Mouse (Mus musculus): ENCODE data around the gene Phf5a. TPM values are rescaled to one million over a fixed set of nuclear protein-coding genes. Genes with fewer than 3 reads are reported as not detected.
A peak's percentile ranks its signal among the peaks of the same experiment; 100 is the strongest.

Phf5a gene
- polyA plus RNA-seq, 1 experiment from 2014 or later = 129 TPM

DNA sequence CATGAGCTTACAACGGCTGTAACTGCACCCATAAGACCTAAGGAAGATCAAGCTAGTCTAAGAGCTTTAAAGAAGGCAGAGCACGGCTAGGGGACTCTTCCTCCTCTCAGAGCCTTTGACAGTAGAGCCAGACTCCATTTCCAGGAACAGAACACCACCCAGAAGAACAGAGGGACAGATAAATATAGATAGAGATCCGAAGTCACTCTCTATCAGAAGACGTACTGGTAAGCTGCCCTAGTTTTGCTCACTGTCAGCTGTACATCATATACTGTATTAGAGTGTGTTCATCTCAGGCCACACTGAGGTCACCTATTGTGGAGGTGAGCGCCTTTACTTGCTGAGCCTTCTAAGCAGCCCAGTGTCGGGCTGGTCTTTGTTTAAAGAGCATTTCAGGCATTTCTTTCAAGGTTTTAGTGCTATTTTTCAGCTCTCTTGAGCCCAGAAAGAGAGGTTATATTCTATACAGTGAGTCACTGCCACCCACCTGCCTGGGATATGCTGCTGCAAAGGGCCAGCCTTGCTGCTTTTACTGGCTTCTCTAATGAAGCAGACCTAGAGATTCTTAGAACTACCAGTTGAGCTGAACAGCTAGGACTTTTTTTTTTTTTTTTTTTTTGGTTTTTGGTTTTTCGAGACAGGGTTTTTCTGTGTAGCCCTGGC lies 19.6 kb upstream of the Phf5a start:
- no peak overlapping the region for H3K27ac ChIP-seq (ENCODE audit: low read depth, low read length)
- H3K4me1 ChIP-seq (ENCODE audit: control insufficient read depth, insufficient read depth, low read length) = no peaks in the 10 kb centered on the region
- H3K4me2 ChIP-seq (ENCODE audit: low read depth, low read length) = no peak overlapping the region
- H3K27me3 ChIP-seq (ENCODE audit: control insufficient read depth, insufficient read depth, low read length) = no peaks in the 10 kb centered on the region
- no peak for ATAC-seq (ENCODE audit: low read depth)
- H3K9me3 ChIP-seq (ENCODE audit: control insufficient read depth, low read length) = no peaks in the 10 kb centered on the region
- H3K36me3 ChIP-seq (ENCODE audit: control insufficient read depth, insufficient read depth, low read length) = peaks cover 19% of the 10 kb centered on the region
- no peak overlapping the region for H3K9ac ChIP-seq (replicated peaks; ENCODE audit: low read depth, low read length)
- no peak overlapping the region for H3K4me3 ChIP-seq (ENCODE audit: low read depth, low read length)
- 94% methylated on average over 7 of the region's 7 CpGs for WGBS

GRCm38 (mm10) chr15:81889175-81889574 lies 17.5 kb upstream of the Phf5a start:
- H3K27ac ChIP-seq (ENCODE audit: low read depth, low read length) = no peak overlapping the region
- H3K4me2 ChIP-seq (ENCODE audit: low read depth, low read length) = no peak overlapping the region
- no peak overlapping the region for H3K4me3 ChIP-seq (ENCODE audit: low read depth, low read length)
- H3K36me3 ChIP-seq (ENCODE audit: control insufficient read depth, insufficient read depth, low read length) = peaks cover 12% of the 10 kb centered on the region; the same call in 1 of the 2 replicates
- H3K27me3 ChIP-seq (ENCODE audit: control insufficient read depth, insufficient read depth, low read length) = no peaks in the 10 kb centered on the region
- ATAC-seq (ENCODE audit: low read depth) = no peak
- no peak overlapping the region for H3K9ac ChIP-seq (replicated peaks; ENCODE audit: low read depth, low read length)
- whole genome bisulfite sequencing = 97% methylated on average over 7 of the region's 7 CpGs
- H3K4me1 ChIP-seq (ENCODE audit: control insufficient read depth, insufficient read depth, low read length) = no peaks in the 10 kb centered on the region
- no peaks in the 10 kb centered on the region for H3K9me3 ChIP-seq (ENCODE audit: control insufficient read depth, low read length)

- WGBS = 96% methylated on average over 6 of the region's 6 CpGs
- Histone ChIP-seq H3K4me1 (ENCODE audit: control insufficient read depth, insufficient read depth, low read length) (no peaks in the 10 kb centered on the region), H3K9me3 (ENCODE audit: control insufficient read depth, low read length) (no peaks in the 10 kb centered on the region), H3K36me3 (ENCODE audit: control insufficient read depth, insufficient read depth, low read length) (peaks cover 12% of the 10 kb centered on the region; the same call in 1 of the 2 replicates), H3K9ac (replicated peaks; ENCODE audit: low read depth, low read length) (no peak overlapping the region), H3K27ac (ENCODE audit: low read depth, low read length) (no peak overlapping the region), H3K27me3 (ENCODE audit: control insufficient read depth, insufficient read depth, low read length) (no peaks in the 10 kb centered on the region), H3K4me3 (ENCODE audit: low read depth, low read length) (no peak overlapping the region), H3K4me2 (ENCODE audit: low read depth, low read length) (no peak overlapping the region)
- no peak for ATAC-seq (ENCODE audit: low read depth)
These were observed 15.3 kb upstream of the Phf5a start for GRCm38 (mm10) chr15:81886795-81887550.

GRCm38 (mm10) chr15:81885418-81885934 lies 13.8 kb upstream of the Phf5a start:
- Histone ChIP-seq H3K4me1 (ENCODE audit: control insufficient read depth, insufficient read depth, low read length) (peaks cover 3% of the 10 kb centered on the region; the same call in 1 of the 2 replicates), H3K27me3 (ENCODE audit: control insufficient read depth, insufficient read depth, low read length) (no peaks in the 10 kb centered on the region), H3K4me3 (ENCODE audit: low read depth, low read length) (no peak overlapping the region), H3K27ac (ENCODE audit: low read depth, low read length) (no peak overlapping the region), H3K36me3 (ENCODE audit: control insufficient read depth, insufficient read depth, low read length) (peaks cover 12% of the 10 kb centered on the region; the same call in 1 of the 2 replicates), H3K9me3 (ENCODE audit: control insufficient read depth, low read length) (no peaks in the 10 kb centered on the region), H3K9ac (replicated peaks; ENCODE audit: low read depth, low read length) (no peak overlapping the region), H3K4me2 (ENCODE audit: low read depth, low read length) (no peak overlapping the region)
- ATAC-seq (ENCODE audit: low read depth) = no peak
- 58% methylated on average over 3 of the region's 3 CpGs for WGBS

DNA sequence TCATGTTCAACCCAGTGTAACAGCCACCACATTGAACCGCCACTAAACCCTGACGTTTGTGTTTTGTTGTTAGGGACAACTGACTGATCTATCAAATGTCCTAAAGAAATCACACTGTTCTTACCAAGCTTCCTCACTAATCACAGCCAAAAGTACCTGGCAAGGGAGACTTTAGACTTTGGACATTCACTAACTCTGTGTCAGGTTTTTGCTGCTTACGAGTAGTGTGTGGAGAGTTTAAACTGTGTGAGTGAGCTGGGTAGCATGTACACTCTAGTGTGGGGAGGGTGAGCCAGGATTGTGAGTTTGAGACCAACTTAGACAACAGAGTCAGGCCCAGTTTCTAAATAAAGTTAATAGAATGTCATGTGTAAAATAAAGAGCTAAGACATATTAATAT lies 10.6 kb upstream of the Phf5a start:
- Histone ChIP-seq H3K4me2 (ENCODE audit: low read depth, low read length) (no peak overlapping the region), H3K9ac (replicated peaks; ENCODE audit: low read depth, low read length) (no peak overlapping the region), H3K9me3 (ENCODE audit: control insufficient read depth, low read length) (no peaks in the 10 kb centered on the region), H3K4me3 (ENCODE audit: low read depth, low read length) (no peak overlapping the region), H3K36me3 (ENCODE audit: control insufficient read depth, insufficient read depth, low read length) (no peaks in the 10 kb centered on the region), H3K27ac (ENCODE audit: low read depth, low read length) (no peak overlapping the region), H3K4me1 (ENCODE audit: control insufficient read depth, insufficient read depth, low read length) (peaks cover 16% of the 10 kb centered on the region; the same call in 1 of the 2 replicates), H3K27me3 (ENCODE audit: control insufficient read depth, insufficient read depth, low read length) (no peaks in the 10 kb centered on the region)
- WGBS = 92% methylated on average over 3 of the region's 3 CpGs
- ATAC-seq (ENCODE audit: low read depth) = no peak

- Histone ChIP-seq H3K9me3 (ENCODE audit: control insufficient read depth, low read length) (no peaks in the 10 kb centered on the region), H3K36me3 (ENCODE audit: control insufficient read depth, insufficient read depth, low read length) (no peaks in the 10 kb centered on the region), H3K4me3 (ENCODE audit: low read depth, low read length) (no peak overlapping the region), H3K27me3 (ENCODE audit: control insufficient read depth, insufficient read depth, low read length) (no peaks in the 10 kb centered on the region), H3K4me2 (ENCODE audit: low read depth, low read length) (peak overlapping the region; percentile 26), H3K27ac (ENCODE audit: low read depth, low read length) (peak overlapping the region; percentile 89), H3K9ac (replicated peaks; ENCODE audit: low read depth, low read length) (no peak overlapping the region; the same call in 1 of the 2 replicates), H3K4me1 (ENCODE audit: control insufficient read depth, insufficient read depth, low read length) (peaks cover 16% of the 10 kb centered on the region; the same call in 1 of the 2 replicates)
- WGBS = 31% methylated on average over 5 of the region's 5 CpGs
- peak; percentile 93 for ATAC-seq (ENCODE audit: low read depth)
These were observed 8.1 kb upstream of the Phf5a start for GRCm38 (mm10) chr15:81879531-81880401.

DNA sequence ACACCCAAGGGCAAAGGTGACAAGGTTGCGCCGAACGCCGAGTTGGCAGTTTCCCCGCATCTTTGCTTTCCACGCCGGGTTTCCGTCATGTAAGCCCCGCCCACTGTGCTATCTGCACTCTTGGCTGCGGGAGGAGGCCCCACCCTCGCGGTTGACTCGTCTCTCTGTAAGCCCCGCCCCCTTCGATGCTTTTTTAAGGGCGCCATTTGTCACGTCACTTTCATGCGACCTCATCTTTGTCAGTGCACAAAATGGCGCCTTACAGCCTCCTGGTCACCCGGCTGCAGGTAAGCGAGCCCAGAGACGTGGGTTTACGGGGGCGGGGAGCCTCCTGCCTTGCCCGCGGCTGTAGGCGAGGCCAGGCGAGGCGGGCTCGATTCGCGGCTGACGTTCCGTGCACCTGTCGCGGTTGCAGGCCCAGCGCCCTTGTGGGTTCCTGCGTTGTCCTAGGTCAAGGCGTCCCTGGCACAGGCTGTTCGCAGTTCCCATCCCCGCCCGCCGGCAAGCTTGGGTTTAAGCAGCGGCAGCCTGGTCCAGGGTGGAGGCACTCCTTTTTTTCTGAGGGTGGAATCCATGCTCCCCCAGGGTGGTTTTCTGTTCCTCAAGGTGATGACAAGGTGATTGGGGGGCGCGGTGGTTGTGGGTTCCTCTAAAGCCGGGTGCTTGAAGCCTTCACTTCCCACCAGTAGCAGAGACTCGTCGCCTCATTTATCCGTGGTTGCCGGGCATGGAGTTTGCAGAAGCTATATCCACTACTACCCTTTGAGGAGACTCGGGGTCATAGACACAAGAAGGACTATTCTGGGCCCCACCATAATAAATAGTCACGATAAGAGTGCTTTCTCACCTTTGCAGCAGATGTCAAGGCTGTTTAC lies 788 bp upstream of the Phf5a start, which contains the start of gene Aco2:
Aco2 (plus strand) TSS at position 48 of the 875 bp plus-strand sequence.
- H3K36me3 ChIP-seq (ENCODE audit: control insufficient read depth, insufficient read depth, low read length) = peaks cover 20% of the 10 kb centered on the region
- peaks cover 16% of the 10 kb centered on the region for H3K4me1 ChIP-seq (ENCODE audit: control insufficient read depth, insufficient read depth, low read length)
- under 1% methylated on average over 53 of the region's 53 CpGs for WGBS
- no peaks in the 10 kb centered on the region; the same call in 1 of the 2 replicates for H3K27me3 ChIP-seq (ENCODE audit: control insufficient read depth, insufficient read depth, low read length)
- ATAC-seq (ENCODE audit: low read depth) = peak; percentile 83
- H3K9ac ChIP-seq (replicated peaks; ENCODE audit: low read depth, low read length) = peak within 1 kb of the TSS; percentile 70
- peak within 1 kb of the TSS; percentile 93 for H3K4me3 ChIP-seq (ENCODE audit: low read depth, low read length)
- H3K27ac ChIP-seq (ENCODE audit: low read depth, low read length) = peak within 1 kb of the TSS; percentile 98
- H3K4me2 ChIP-seq (ENCODE audit: low read depth, low read length) = peak within 1 kb of the TSS; percentile 73
- no peaks in the 10 kb centered on the region for H3K9me3 ChIP-seq (ENCODE audit: control insufficient read depth, low read length)

DNA sequence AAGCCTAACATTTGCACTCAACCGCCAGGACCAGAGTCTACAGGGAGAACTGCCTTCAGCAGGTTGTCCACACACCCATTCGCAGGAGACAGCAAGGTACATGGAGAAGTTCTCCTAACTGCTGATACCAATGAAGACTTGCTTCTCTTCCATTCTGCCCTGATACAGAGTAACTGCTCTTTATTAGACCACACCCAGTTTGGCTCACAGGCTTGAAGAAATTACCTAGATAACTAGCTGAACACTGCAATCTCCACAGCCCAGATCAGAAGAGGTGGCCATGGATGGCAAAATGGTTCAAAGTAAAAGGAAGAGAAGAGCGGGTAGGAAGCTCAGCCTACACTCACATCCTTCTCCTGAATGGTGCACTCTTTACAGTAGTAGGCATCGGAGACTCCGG lies 1.7 kb downstream of the Phf5a start:
- Histone ChIP-seq H3K4me3 (ENCODE audit: low read depth, low read length) (no peak overlapping the region), H3K27me3 (ENCODE audit: control insufficient read depth, insufficient read depth, low read length) (no peaks in the 10 kb centered on the region; the same call in 1 of the 2 replicates), H3K36me3 (ENCODE audit: control insufficient read depth, insufficient read depth, low read length) (peaks cover 37% of the 10 kb centered on the region), H3K27ac (ENCODE audit: low read depth, low read length) (no peak overlapping the region), H3K4me2 (ENCODE audit: low read depth, low read length) (no peak overlapping the region), H3K4me1 (ENCODE audit: control insufficient read depth, insufficient read depth, low read length) (peaks cover 16% of the 10 kb centered on the region), H3K9ac (replicated peaks; ENCODE audit: low read depth, low read length) (no peak overlapping the region), H3K9me3 (ENCODE audit: control insufficient read depth, low read length) (no peaks in the 10 kb centered on the region)
- whole genome bisulfite sequencing = 97% methylated on average over 5 of the region's 5 CpGs
- no peak for ATAC-seq (ENCODE audit: low read depth)
